Mouse (Mus musculus) lung, postnatal 10 days (tissue): ENCODE results near the gene Pcif1.
A peak's percentile ranks its signal among the peaks of the same experiment; 100 is the strongest.
"Not testable (repeated sequence)": the region's sequence is repeated elsewhere in the genome, so short reads cannot be mapped to it uniquely, and the experiment has no call there.

ENCODE experiments used
- DNase-seq: peaks from one replicate; pipeline ENCODE4 v3.0.0; 2021

The Pcif1 gene

DNA sequence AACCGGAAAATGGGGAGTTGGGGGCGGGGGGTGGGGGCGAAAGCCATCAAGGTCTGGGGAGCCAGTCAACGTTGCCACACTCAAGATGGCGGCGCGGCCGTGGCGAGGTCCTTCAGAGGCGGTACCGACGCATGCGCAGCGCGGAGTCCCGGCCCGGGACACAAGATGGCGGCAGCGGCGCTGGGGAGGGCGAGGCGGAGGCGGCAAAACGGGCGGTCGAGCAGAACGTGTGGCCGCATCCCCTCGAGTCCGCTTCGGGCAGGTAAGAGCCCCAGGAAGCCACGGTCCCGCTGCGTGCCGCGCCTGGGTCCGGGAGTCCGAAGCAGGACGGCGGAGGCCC, at the start of gene Pcif1:
Gene Pcif1, plus strand, starts transcription at position 77 of the 340 bp plus-strand sequence.
- peak; percentile 94 for DNase-seq

DNA sequence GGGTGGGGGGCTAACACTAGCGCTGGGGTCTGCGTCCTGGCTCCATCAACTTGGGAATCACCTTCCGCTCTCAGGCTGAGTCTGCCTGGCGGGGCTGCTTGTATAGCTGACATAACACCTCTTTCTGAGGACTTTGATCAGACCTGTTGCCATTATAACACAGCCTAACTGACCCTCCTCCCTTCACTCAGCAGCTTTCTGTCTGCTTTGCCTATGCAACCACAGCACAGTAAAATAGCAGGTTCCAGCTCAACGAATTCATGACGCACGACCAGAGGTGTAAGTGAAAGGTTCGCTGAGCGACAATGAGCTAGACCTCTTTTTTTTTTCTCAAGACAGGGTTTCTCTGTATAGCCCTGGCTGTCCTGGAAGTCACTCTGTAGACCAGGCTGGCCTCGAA, 48.1 kb upstream of the Pcif1 start:
- DNase-seq = no peak

DNA sequence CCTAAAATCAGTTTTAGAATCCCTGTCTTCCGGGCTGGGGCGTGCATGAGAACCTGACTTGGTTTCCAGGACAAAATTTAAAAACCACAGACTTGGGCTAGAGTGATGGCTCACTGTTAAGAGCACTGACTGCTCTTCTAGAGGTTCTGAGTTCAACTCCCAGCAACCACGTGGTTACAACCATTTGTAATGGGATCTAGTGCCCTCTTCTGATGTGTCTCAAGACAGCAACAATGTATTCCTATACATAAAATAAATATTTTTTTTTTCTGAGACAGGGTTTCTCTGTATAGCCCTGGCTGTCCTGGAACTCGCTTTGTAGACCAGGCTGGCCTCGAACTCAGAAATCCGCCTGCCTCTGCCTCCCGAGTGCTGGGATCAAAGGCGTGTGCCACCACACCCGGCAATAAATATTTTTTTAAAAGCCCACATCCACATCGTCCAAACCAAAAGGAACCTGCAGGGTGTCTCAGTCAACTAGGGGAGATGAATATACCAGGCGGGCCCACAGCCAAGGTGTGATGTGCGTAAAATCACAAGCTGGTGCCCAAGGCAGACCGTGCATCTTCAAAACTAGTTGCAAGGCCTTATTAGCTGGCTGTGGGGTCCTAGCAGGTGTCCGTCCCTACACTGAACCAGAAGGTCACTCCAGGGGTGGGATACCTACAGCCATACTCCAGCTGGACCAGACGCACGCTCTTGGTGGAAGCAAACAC, 46.9 kb upstream of the Pcif1 start:
- no peak for DNase-seq

DNA sequence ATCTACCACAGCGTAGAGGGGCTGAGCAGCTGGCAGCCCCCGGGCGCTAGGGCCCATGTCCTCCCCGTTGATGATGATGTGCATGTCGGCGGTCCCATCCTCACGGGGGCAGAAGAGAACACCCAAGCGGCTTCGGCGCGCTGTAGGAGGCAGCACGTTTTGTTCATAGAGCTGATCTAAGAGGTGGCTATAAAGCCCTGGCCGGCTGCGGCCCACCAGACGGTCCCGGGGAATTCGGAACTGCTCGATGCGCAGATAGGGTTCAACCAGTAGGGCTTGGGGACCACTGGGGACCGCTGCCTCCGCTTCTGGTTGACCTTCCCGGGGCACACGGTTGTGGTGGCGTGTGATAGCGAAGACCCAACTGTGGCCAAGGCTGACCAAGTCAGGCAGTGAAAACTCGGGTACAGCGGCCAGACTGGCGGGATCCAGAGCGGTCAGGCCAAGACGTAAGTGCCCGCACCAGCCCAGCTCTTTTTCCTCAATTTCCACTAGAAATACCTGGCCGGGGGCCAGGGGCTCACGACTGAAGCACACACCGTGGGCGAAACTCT, 46.3 kb upstream of the Pcif1 start, which contains the start of gene Ctsa:
Gene Ctsa, plus strand, starts transcription at position 126 of the 554 bp plus-strand sequence.
- DNase-seq = peak; percentile 90

DNA sequence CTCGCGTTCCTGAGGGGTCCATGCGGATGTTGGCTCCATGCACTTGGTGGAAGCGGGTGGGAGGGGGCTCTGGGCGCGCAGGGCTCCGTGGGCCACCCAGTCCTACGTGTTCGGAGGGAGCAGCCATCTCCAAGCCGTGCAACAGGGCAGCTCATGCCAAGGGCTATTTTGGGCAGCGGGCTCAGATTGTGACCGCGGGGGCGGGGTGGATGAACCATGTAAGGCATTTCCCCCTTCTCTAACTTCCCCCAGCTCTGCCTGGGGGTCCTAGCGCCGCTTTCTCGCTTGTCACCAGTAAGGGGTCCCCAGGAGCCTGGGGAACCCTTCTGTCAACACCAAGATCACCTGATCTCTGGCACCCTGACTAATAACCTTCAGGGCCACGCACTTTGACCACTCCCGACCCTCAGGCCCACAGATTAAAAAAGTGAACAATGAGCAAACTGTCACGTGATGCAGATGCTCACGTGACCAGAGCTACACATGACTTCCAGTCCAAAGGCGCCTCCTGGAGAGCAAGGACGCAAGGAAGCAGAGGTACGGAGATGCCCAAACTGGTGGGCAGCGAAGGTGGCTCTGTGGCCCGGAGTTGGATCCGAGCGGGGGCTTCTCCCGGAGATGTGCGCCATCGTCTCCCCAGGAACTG, 45.7 kb upstream of the Pcif1 start, which contains the start of gene Neurl2:
Gene Neurl2, minus strand, starts transcription at position 143 of the 646 bp plus-strand sequence.
- DNase-seq = peak; percentile 94

DNA sequence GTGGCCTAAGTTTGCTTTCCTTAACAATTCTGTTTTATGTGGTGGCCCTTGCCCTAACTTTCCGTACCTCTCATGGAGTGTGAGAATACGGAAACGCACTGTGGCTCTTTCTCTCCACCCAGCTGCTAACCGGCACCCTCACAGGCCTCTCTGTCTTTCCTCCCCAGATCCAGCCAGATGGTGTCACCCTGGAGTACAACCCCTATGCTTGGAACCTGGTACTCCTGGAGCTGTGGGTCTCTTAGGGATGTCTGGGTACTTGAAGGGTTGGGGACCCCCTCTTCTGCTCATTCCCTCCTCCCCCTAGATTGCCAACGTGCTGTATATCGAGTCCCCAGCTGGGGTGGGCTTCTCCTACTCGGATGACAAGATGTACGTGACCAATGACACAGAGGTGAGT, 44.6 kb upstream of the Pcif1 start:
- peak; percentile 47 for DNase-seq

DNA sequence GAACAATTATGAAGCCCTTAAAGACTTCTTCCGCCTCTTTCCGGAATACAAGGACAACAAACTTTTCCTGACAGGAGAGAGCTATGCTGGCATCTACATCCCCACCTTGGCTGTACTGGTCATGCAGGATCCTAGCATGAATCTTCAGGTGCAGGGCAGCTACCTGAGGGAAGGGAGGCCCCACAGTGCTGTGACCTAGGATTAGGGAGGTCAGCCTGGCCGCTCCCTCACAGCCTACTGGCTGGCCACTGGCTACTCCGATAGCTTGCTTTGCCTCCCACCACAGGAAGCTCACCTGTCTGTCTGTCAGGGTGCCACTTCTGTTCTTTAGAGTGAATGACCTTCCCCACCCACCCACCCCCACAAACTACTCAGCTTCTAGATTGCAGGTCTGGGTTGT, 43.9 kb upstream of the Pcif1 start:
- no peak for DNase-seq

DNA sequence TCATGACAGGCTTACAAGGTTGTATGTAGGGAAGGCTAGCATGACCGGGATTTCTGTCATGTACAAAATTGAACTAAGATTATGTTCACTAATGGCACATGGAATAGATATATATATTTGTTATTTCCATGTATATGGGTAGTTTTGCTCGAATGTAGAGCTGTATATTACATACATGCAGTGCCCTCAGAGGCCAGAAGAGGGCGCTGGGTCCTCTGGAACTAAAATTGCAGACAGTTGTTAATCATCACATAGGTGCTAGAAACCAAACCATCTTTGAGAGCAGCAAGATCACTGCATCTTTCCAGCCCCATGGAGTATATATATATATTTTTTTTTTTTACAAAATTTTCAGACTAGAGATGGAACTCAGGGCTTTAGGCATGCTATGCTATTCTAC, 33.3 kb upstream of the Pcif1 start:
- DNase-seq = no peak

DNA sequence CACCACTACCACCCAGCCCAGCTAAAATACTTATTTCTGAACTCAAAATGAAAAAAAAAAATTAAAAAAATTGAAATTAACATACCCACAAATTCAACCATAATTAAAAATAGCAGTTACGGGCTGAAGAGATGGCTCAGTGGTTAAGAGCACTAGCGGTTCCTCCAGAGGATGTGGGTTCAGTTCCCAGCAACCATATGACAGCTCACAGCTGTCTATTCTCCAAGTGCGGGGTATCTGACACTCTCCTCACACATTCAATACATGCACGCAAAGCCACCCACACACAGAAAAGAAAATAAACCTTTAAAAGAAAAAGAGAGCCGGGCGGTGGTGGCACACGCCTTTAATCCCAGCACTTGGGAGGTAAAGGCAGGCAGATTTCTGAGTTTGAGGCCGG, 29.0 kb upstream of the Pcif1 start:
- no peak for DNase-seq

DNA sequence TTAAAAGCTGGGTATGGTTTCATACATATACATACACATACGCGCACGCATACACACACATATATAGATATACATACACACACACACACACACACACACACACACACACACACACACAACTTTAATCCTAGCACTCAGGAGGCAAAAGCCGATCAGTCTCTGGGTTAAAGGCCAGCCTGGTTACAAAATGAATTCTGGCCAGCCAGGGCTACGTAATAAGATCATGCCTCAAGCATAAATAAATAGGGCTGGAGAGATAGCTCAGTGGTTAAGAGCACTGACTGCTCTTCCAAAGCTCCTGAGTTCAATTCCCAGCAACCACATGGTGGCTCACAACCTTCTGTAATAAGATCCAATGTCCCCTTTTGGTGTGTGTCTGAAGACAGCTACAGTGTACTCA, 23.5 kb upstream of the Pcif1 start:
- not testable (repeated sequence) for DNase-seq

DNA sequence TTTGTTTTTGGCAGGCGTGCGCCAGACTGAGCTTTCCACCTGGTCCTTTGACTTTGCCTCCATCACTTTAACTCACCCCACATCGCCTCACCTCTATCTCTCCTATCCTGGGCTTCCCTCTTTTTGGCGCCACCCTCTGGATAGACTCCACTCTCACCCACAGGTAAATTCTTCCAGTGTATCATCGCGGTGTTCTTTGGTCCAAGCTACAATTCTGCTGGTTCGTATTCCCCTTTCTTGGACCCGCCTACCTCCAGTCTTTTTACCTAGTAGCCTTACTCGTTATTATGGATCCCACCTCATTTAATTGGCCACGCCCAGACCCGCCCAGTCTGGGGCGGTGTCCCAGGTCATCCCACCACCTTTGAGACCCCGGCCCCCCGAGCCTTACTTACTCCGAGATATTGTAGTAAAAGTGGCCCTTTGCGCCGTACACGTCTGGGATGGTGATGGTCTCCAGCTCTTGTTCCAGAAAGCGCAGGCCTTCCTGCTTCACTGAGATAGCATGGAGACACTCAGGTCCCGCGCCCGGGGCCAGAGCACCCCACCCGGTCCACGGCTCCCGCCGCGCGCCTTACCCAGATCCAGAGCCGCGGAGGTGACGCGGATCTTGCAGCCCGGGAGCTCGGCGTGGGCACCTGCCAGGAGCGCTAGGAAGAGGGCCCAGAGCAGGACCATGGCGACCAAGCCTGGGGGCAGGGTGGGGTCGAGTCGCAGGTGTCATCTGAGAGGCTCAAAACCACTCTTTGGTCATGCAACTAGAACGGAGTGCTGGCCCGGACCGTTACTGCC, 22.6 kb upstream of the Pcif1 start:
- DNase-seq = peak; percentile 40

DNA sequence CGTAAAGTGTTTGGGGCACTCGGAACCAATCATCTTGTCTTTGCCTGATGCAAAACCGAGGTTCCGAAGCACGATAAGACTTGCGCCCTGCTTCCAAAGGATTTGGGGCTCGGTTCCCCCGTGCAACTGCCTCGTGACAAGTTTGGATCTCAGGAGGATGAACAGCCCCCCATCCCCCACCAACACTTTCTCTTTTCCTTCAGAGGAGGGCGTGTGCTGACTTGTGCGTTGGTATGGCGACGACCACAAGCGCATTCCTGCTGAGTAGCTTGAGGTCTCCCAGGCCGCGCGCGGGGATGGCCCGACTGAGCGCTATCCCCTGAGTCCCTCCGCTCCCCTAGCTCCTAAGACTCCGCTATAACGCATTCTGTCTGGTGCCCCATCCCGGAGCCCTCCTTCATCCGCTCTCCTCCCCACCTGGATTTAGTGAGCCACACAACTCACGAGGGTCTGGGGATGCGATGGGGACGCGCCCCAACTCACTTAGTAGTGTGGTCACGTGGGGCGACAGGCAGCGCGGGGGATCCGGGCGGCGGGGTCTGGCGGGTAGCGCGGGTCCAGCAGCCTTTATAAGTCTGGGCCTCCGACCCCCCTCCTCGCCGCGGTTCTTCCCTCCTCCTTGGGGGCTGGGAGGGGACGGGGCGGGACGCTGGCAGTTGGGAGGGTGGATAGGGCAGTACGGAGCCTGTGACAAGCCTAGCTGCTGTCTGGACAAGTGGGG, 21.8 kb upstream of the Pcif1 start, which contains the start of gene Pltp:
Gene Pltp, minus strand, starts transcription at position 611 of the 721 bp plus-strand sequence.
- DNase-seq = peak; percentile 88

DNA sequence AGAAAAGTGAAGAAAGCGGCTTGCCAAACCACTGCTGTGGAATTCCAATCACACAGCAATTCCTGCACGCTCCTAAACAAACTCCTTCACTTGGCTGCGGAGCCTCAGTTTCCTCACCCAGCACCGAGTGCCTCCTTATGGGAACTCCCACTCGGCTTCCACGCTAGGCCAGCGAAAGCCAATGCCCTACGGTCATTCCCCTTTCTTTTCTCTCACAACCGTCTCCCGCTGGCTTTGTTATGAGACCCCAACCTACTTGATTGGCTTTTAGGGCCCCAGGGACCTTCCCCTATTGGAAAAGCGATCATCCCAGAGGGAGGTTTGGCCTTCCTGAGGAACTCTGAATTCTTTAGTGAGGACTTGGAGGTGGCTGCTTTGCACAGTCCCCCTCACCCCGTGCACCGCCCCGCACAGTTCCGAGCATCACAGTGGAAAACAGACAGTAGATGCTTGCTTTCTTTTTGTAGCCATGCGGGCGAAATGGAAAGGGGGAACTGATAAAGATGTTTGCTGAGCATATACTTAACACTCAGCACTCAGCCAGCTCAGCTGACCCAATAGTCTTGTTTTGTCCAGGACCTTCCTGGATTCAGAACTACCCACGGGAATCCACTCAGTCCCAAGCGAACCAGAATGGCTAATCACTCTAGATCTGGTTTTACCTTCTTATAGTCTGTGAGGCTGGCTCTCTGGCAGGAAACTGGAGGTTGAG, 21.1 kb upstream of the Pcif1 start:
- DNase-seq = no peak

DNA sequence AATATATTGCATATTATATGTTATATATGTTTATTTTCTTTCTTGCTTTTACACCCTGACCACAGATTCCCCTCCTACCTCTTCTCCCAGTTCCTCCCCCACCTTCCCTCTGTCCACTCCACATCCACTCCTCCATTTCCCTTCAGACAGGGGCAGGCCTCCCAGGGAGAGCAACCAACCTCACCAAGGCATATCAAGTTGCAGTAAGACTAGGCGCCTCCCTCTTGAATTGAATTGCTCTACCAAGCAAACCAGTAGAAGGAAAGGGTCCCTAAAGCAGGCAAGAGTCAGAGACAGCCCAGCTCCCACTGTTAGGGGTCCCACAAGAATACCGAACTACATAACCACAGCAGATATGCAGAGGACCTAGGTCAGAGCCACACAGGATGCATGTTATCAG, 19.9 kb upstream of the Pcif1 start:
- no peak for DNase-seq

DNA sequence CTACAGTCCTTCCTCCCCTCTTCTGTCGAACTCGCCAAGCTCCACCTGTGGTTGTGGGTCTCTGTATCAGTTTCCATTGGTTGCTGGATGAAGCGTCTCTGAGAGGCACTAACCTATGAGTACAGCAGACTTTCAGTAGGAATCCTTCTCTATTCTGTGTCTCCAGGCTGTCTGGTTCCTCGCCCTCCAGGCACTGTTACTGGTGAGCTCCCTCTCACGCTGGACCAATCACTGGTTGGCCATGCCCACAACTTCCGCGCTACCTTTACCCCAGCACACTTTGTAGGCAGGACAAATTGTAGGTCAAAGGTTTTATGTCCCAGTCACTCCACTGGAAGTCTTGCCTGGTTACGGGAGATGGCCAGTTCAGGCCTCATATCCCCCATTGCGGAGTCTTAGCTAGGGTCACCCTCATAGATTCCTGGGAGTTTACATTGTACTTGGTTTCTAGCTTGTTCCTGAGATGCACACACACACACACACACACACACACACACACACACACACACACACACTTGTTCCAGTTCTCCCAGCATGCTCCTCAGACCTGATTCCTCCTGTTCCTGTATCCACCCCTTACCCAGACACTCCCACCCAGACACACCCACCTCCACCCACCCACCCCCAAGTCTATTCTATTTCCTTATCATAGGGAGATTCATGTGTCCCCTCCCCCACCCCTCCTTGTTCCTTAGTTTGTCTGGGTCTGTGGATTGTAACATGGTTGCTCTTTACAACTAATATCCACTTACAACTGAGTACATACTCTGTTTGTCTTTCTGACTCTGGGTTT, 19.3 kb upstream of the Pcif1 start:
- no peak for DNase-seq

DNA sequence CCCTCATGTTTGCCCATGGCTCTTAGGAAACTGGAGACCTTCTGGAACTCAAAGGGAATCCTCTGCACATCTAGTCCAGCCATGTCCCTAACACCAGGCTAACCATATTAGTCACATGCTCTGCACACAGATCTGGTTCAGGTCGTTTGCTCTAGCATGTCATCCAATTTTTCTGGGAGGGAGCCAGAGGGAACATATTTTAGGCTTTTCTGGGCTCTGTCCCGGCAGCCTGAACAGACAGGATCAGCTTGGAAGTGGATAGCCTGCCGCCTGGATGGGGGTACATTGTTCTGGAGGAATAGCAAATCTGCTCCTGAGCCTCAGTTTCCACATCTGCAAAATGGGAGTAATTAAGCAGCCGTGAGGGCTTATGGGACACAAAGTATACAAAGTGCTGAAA, 18.0 kb upstream of the Pcif1 start:
- peak; percentile 59 for DNase-seq

DNA sequence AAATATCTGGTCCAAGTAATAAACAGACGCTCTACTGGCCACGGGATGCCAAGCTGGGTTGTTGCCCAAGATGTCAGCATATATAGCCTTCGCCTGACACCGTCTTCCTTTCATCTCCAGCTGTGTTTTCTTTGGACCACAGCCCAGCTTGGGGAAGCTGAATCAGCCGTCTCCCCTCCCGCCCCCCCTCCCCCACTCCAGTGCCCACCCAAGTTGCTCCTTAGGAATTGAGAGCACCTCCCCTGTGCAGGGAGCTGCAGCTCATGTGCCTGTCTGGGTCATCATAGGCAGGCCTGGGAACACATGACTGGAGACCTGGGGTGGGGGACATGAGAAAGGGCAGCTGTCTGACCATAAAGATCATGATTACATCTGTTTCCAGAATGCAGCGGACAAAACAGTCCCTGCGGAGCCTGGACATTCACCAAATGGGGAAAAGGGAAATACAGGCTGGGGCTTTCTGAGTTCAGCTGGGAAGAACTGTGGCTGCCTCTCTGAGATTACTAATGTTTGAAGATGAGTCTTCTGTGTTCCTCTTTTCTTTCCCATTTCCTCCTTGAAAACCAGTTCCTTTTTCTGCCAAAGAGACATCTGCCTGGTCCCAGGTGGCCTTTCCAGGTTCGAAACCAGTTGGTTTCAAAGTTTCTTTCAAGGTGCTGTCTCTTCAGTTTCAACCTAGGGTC, 16.8 kb upstream of the Pcif1 start:
- peak; percentile 96 for DNase-seq

DNA sequence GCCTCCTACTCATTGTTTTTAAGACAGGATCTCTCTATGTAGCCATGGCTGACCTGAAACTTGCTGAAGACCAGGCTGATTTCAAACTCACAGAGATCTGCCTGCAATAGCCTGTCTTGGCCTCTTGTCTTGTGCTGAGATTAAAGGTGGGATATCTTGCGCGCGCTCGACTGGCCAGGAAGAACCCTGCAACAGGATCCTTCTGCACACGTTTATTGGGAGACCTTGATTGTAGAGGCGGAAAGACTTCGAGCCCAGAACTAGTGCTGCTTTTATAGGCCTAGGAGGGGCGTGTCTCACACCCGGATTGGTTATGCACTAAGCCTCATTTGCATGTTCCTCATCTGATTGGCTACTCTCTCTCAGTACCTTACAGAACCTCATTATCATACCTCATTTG, 15.7 kb upstream of the Pcif1 start:
- not testable (repeated sequence) for DNase-seq

DNA sequence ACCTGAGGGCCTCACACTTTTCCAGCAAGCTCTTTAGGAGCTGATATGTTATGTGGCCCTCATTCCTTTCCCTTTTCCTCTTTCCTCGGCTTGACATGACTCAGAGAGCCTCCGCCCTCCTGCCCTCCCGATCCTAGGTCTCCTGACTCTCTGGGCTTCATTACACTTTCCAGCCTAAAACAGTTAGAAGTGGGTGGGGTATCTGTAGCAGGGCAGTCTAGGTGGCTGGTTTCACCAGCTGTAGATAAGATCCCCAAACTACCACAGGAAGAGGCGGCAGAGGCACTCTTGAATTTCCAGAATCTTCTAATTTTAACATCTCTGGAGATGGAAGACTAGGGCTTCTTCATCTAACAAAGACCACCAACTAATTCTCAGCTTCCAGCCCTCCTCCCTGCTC, 14.5 kb upstream of the Pcif1 start:
- DNase-seq = no peak

DNA sequence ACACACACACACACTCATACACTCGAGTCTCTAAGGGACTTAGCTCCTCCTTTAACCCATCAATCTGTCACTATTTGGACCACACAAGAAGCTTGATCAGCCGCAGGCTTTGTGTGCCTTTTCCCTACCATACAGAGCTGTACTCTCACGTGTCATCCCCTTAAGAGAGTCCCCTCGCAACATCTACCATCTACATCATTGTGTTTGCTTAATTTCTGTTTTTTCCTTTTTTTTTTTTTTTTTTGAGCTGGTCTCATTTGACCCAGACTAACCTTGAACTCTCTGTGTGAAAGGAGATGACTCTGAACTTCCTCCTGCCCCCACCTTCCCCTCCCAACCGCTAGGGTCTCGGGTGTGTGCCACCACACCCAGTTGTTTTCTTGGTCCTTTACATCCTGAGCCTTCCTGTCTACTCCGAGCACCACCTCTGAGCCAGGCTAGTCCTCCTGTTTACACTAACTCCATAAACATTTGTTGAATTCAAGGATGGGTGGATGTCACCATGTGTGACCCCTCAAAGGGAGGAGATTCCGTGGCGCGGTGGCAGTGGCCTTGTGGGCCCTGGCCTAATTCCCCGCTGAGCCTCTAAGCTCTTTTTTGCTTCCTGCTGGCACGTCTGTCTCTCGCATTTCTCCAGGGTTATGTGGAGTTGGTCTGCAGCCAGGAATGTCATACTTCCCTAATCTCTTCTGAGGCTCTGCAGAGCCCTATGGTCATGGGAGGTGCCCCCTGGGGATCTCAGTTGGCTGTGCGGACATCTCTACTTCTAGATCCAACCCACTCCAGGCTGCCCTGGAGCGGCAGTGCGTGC, 12.2 kb upstream of the Pcif1 start:
- peak; percentile 92 for DNase-seq
